Mouse (Mus musculus): ENCODE data around the gene Prap1.
"Not testable (repeated sequence)": the region's sequence is repeated elsewhere in the genome, so short reads cannot be mapped to it uniquely, and the experiment has no call there.

The Prap1 gene

DNA sequence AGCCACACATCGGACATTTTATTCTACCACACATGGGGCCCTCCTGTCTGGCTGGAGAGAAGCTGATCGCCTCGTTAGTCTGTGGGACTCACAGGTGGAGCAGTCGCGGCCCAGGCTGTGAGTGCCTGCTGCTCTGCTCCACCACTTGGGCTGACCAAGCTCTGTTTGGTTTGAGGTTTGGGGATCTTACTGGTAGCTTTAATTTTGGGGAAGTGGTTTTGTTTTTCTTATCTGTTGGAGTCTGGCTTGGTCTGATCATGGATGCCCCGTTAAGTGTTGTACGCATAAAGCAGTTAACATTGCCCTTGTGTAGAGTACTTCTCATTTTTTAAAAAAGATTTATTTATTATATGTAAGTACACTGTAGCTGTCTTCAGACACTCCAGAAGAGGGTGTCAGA lies 40.8 kb downstream of the Prap1 start:
- not testable (repeated sequence) for DNase-seq (ENCODE audit: low spot score)

DNA sequence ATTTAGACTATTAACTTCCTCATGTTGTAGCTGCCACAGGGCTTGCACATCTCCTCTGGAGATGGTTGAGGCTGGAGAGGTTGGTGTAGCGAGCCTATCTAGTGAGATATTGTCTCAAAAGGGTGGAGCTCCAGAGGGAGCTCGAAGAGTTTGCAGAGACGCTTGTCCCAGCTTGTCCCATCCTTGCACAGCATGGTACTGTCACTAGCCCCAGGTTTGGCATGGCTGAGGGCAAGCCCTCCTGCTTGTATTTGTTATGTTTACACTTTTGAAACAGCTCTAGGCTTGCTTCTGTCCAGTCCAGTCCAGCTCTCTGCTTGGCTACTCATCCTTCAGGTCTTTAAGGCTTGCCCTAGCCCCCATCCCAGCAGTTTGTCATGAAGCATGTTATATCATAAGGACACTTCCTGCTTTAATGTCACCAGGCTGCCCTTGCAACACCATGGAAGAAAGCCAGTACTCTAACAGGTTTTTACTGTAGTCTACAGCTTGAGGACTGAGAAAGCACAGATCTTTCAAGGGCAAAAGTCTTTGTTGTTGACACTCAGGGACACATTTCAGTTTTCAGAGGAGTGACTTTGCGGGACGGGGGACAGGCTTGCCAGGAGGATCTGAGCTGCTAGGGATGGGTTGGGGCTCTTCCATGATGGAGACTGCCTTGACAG lies 42.0 kb downstream of the Prap1 start:
- DNase-seq (ENCODE audit: low spot score): no peak

DNA sequence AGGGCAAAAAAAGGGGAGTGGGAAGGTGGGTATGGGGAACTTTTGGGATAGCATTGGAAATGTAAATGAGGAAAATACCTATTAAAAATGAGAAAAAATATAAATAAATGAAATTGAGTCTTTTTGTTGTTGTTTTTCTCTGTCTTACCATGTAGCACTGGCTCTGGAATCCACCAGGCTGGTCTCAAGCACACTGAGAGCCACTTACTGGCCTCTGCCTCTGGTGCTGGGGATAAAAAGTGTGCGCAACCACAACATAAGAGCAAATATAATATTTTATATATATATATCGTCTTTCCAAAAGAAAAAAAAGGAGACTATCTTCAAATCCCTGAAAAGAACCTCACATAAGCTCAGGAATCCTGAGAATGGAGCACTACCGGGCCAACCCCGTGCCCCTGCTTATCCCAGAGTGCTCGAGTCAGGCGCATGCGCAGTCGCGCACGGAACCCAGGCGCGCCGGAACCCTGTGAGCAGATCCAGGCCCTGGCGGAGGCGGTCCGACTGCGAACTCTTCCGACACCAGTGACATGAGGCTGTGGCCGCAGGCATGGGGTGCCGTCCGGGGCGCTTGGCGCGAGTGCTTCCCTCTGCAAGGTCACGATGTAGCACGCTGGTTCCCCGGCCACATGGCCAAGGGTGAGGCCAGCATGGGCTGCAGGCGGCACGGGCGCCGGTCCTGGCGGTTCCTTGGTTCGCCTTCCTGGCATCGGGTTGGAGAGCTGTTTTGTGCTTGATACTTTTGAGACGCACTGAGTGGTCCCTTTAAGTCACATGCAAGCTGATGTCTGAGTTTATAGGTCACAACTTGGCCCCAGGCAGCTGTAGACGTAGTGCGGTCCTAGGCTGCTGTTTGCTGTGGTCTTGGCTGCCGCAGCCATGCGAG lies 44.2 kb downstream of the Prap1 start, which contains the start of gene Mtg1:
Gene Mtg1, plus strand, starts transcription at position 430 of the 886 bp plus-strand sequence.
- peak; percentile 95 for DNase-seq (ENCODE audit: low spot score)

DNA sequence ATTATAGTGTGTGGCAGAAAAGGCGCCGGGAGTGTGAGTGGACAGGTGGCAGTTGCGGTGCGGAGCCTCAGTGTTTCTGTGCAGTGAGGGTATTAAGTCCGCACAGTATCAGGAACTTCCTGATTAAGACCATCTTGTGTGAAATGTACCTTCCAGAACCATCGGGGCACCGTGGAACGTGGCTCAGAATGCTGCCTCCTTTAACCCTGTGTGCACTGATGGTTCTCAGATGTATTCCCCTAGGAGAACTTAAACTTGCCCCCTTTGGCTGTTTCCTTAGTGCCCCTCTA lies 44.8 kb downstream of the Prap1 start:
- DNase-seq (ENCODE audit: low spot score): no peak

DNA sequence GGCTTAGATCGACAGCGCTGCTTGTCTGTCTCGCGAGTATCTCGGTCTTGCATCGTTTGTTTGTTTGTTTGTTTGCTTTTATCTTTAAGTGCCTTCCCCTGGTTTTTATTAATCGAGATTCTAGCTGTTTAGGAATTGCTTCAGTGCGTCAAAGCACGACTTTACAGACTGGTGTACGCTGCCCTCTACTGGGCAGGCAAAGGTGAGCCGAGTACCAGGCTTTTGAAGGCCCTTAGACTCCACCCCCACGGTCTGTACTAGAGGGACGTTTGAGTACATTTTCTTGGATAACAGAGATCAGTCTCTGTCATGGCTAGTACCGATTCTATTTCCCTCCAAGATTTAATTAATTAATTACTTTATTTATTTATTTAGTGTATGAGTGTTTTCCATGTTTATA lies 48.2 kb downstream of the Prap1 start:
- DNase-seq (ENCODE audit: low spot score): peak; percentile 25

DNA sequence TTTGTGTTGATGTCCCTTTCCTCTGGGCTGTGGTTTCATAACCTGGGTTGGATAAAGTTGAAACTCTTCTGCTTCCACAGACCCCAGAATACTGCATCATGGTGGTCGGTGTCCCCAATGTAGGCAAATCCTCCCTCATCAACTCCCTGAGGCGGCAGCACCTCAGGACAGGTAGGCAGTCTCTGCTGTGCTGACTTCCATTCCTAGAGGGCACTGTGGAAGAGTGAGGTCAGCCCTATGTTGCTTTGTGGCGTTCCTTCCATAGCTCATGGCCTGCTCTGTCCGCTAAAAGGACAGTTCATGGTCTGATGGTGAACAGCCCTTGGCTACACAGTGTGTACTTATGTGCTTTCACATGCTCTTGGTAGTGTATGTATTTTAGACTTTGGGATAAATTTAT lies 51.4 kb downstream of the Prap1 start:
- DNase-seq (ENCODE audit: low spot score): no peak

Data from yolk sac, embryonic 10.5 days (tissue).